Mouse (Mus musculus) embryonic facial prominence, embryonic 15.5 days (tissue): Measurements from ENCODE around the gene Aars2. TPM values are rescaled to one million over a fixed set of nuclear protein-coding genes. Genes with fewer than 3 reads are reported as not detected.
A peak's percentile ranks its signal among the peaks of the same experiment; 100 is the strongest.

Experiments used
- ATAC-seq: fragments of 200-750 bp; cut with Nextera tagmentation; 2 replicates; pipeline ENCODE4 v1.8.0; 2017; ENCODE audit warnings: low read depth, moderate TSS enrichment; ENCODE audit not compliant: insufficient number of reproducible peaks, low FRiP score, low TSS enrichment
- H3K27ac ChIP-seq: fragments of 300-500 bp; sonication (generic); replicated peaks from 2 replicates; pipeline ENCODE4 v1.5.1; 2015; ENCODE audit warnings: mild to moderate bottlenecking, inconsistent platforms
- H3K27me3 ChIP-seq: fragments of 300-500 bp; sonication (generic); 2 replicates; pipeline ENCODE4 v1.6.1; 2015; ENCODE audit warnings: inconsistent platforms
- H3K36me3 ChIP-seq: fragments of 300-500 bp; sonication (generic); 2 replicates; pipeline ENCODE4 v1.6.1; 2015; ENCODE audit warnings: mild to moderate bottlenecking, inconsistent platforms
- H3K4me1 ChIP-seq: fragments of 300-500 bp; sonication (generic); 2 replicates; pipeline ENCODE4 v1.6.1; 2015; ENCODE audit warnings: inconsistent platforms
- H3K4me2 ChIP-seq: fragments of 300-500 bp; sonication (generic); replicated peaks from 2 replicates; pipeline ENCODE4 v1.6.1; 2015; ENCODE audit warnings: mild to moderate bottlenecking, inconsistent platforms
- H3K4me3 ChIP-seq: fragments of 300-500 bp; sonication (generic); replicated peaks from 2 replicates; pipeline ENCODE4 v1.5.1; 2015; ENCODE audit warnings: mild to moderate bottlenecking, inconsistent platforms
- H3K9ac ChIP-seq: fragments of 300-500 bp; sonication (generic); 2 replicates; pipeline ENCODE4 v1.6.1; 2015; ENCODE audit warnings: inconsistent platforms
- H3K9me3 ChIP-seq: fragments of 300-500 bp; sonication (generic); replicated peaks from 2 replicates; pipeline ENCODE4 v1.6.1; 2016; ENCODE audit warnings: inconsistent platforms
- WGBS: fragments of 180-500 bp; shearing (Covaris S2); methylation state at CpG from one replicate; pipeline ENCODE4 v1.1.7; 2015; 5-methylcytosine and 5-hydroxymethylcytosine counted together
- polyA plus RNA-seq: library from polyadenylated mRNA; unstranded; fragments of >200 nt; fragmentation: Nextera tagmentation; extraction: Ambion mirVana; gene quantifications from 2 replicates; pipeline ENCODE4 v1.2.1, GENCODE M21; 2015

Gene Aars2
- polyA plus RNA-seq, 1 experiment from 2014 or later, result 15.8 TPM

GRCm38 (mm10) chr17:45499516-45499915 is 7.1 kb upstream of the Aars2 start:
- Histone ChIP-seq H3K27me3 (peaks cover 4% of the 10 kb centered on the region; the same call in 1 of the 2 replicates), H3K4me1 (no peaks in the 10 kb centered on the region), H3K36me3 (no peaks in the 10 kb centered on the region), H3K4me2 (no peak overlapping the region), H3K4me3 (no peak overlapping the region), H3K9ac (no peak overlapping the region), H3K27ac (no peak overlapping the region), H3K9me3 (no peaks in the 10 kb centered on the region)
- WGBS, result 40% methylated on average over 2 of the region's 2 CpGs
- ATAC-seq, result no peak

DNA sequence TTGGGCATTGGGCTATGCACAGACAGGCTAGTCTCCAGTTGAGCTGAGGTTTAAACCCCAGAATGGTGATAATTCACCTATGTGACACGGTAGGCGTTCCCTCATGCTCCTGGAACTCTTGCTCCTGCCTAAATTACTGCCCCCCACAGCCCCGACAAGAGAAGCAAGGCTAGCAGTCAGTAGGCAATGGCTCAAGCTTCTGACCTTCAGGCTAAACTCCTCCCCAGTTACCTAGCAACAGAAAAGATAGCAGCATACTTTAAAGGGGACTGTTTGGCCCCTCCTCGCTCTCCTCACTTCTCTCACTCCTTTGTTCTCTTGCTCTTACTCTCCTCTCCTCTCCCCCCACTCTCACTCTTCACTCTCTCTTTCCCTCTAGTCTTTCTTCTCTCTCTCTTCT is 5.7 kb upstream of the Aars2 start:
- Histone ChIP-seq H3K36me3 (no peaks in the 10 kb centered on the region), H3K4me2 (no peak overlapping the region), H3K9me3 (no peaks in the 10 kb centered on the region), H3K4me3 (no peak overlapping the region), H3K27me3 (peaks cover 4% of the 10 kb centered on the region; the same call in 1 of the 2 replicates), H3K4me1 (no peaks in the 10 kb centered on the region), H3K27ac (no peak overlapping the region), H3K9ac (no peak overlapping the region)
- ATAC-seq, result no peak
- 32% methylated on average over 4 of the region's 4 CpGs for WGBS

- Histone ChIP-seq H3K27me3 (peaks cover 4% of the 10 kb centered on the region; the same call in 1 of the 2 replicates), H3K27ac (no peak overlapping the region), H3K4me1 (peaks cover 6% of the 10 kb centered on the region; the same call in 1 of the 2 replicates), H3K4me3 (no peak overlapping the region), H3K36me3 (no peaks in the 10 kb centered on the region), H3K4me2 (no peak overlapping the region), H3K9ac (no peak overlapping the region), H3K9me3 (no peaks in the 10 kb centered on the region)
- 40% methylated on average over 4 of the region's 4 CpGs for WGBS
- ATAC-seq, result no peak
Measured at GRCm38 (mm10) chr17:45502324-45502723, 4.3 kb upstream of the Aars2 start.

GRCm38 (mm10) chr17:45503301-45503973 is 3.2 kb upstream of the Aars2 start:
- peaks cover 4% of the 10 kb centered on the region; the same call in 1 of the 2 replicates for H3K27me3 ChIP-seq
- WGBS, result 51% methylated on average over 5 of the region's 5 CpGs
- no peaks in the 10 kb centered on the region for H3K9me3 ChIP-seq
- no peak for ATAC-seq
- no peak overlapping the region for H3K4me2 ChIP-seq
- H3K9ac ChIP-seq, result no peak overlapping the region
- H3K4me3 ChIP-seq, result no peak overlapping the region
- peaks cover 9% of the 10 kb centered on the region; the same call in 1 of the 2 replicates for H3K4me1 ChIP-seq
- peaks cover 1% of the 10 kb centered on the region; the same call in 1 of the 2 replicates for H3K36me3 ChIP-seq
- no peak overlapping the region for H3K27ac ChIP-seq

DNA sequence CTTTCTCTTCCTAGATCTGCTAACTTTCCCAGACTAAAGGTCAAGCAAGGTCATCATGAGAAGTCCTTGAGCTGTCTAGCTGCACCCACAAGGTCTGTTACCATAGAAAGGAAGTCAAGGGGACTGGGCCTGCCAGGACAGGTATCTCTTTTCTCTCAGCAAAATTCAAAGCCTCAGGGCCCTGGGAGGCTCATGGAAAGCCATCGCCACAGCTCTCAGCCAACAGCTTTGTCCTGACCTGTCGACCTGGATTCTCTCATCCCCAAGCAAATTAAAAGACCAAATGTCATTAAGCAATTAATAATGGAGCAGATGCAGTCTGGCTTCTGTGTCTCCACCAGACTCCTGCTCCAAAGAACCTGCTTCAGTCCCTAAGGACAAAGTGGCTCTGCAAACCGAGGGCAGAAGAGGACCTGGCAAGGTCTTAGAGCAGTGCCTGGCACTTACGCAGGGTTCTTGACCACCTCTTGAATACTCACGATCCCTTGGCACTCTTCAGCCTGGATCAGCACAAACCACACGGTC is 638 bp upstream of the Aars2 start:
- no peak for ATAC-seq
- Histone ChIP-seq H3K4me1 (peaks cover 9% of the 10 kb centered on the region; the same call in 1 of the 2 replicates), H3K4me2 (peak overlapping the region; percentile 46; the same call in 1 of the 2 replicates), H3K9me3 (no peaks in the 10 kb centered on the region), H3K4me3 (no peak overlapping the region), H3K36me3 (peaks cover 23% of the 10 kb centered on the region), H3K27me3 (no peaks in the 10 kb centered on the region), H3K27ac (no peak overlapping the region), H3K9ac (no peak overlapping the region)
- WGBS, result 58% methylated on average over 6 of the region's 6 CpGs

DNA sequence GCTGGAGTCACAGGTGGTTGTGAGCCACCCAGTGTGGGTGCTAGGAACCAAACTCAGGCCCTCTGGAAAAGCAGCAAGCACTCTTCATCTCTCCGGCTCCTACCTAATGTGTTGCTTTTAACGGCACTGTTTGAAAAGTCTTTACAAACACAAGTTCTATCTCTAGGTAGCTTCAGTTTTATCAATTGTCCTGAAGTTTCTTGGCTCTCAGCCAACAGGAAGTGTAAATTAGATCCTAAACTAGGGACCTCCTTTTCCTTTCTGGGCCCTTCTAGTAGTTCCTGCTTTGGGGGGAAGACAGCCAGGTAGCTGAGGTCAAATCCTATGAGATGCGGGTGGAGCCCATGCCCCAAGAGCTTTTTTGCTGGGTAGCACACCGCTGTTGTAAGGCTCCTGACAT is 4.2 kb downstream of the Aars2 start:
- H3K4me3 ChIP-seq, result no peak overlapping the region
- H3K4me2 ChIP-seq, result no peak overlapping the region
- no peak overlapping the region for H3K9ac ChIP-seq
- H3K9me3 ChIP-seq, result no peaks in the 10 kb centered on the region
- peaks cover 26% of the 10 kb centered on the region for H3K36me3 ChIP-seq
- WGBS, result 89% methylated on average over 4 of the region's 4 CpGs
- H3K27ac ChIP-seq, result no peak overlapping the region
- no peaks in the 10 kb centered on the region for H3K27me3 ChIP-seq
- H3K4me1 ChIP-seq, result peaks cover 9% of the 10 kb centered on the region; the same call in 1 of the 2 replicates
- ATAC-seq, result no peak

DNA sequence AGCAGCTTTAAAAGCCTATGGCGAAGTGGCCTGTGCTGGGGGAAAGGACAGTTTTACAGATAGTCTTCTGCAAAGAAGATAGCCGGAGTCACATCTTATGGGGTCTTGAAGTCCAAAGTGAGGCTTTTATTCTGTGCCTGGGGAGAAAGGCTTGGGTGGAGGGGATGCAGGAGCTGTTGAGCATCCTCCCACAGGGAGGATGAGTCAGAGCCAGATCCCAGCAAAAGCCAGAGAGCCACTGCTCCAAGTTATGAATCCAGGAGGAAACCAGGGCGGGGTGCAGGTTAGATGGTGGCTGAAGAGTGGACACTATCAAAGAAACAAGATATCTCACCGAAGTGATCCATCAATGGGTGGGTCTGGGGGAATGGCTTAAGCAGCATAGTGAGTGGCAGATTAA is 5.1 kb downstream of the Aars2 start:
- WGBS, result 87% methylated on average over 4 of the region's 4 CpGs
- Histone ChIP-seq H3K36me3 (peaks cover 27% of the 10 kb centered on the region), H3K4me2 (no peak overlapping the region), H3K4me3 (no peak overlapping the region), H3K27ac (no peak overlapping the region), H3K4me1 (peaks cover 4% of the 10 kb centered on the region; the same call in 1 of the 2 replicates), H3K27me3 (no peaks in the 10 kb centered on the region), H3K9ac (no peak overlapping the region; the same call in 1 of the 2 replicates), H3K9me3 (no peaks in the 10 kb centered on the region)
- no peak for ATAC-seq

- Histone ChIP-seq H3K9me3 (no peaks in the 10 kb centered on the region), H3K4me2 (no peak overlapping the region), H3K4me1 (no peaks in the 10 kb centered on the region), H3K27me3 (no peaks in the 10 kb centered on the region), H3K27ac (no peak overlapping the region), H3K9ac (no peak overlapping the region), H3K36me3 (peaks cover 20% of the 10 kb centered on the region; the same call in 1 of the 2 replicates), H3K4me3 (no peak overlapping the region)
- WGBS, result 60% methylated on average over 15 of the region's 15 CpGs
- ATAC-seq, result no peak
Measured at GRCm38 (mm10) chr17:45515204-45515726, 8.6 kb downstream of the Aars2 start.

GRCm38 (mm10) chr17:45515806-45516205 is 9.2 kb downstream of the Aars2 start:
- no peaks in the 10 kb centered on the region for H3K27me3 ChIP-seq
- H3K4me2 ChIP-seq, result no peak overlapping the region
- H3K9ac ChIP-seq, result no peak overlapping the region
- no peaks in the 10 kb centered on the region for H3K4me1 ChIP-seq
- no peak for ATAC-seq
- H3K4me3 ChIP-seq, result no peak overlapping the region
- H3K36me3 ChIP-seq, result peaks cover 14% of the 10 kb centered on the region; the same call in 1 of the 2 replicates
- H3K27ac ChIP-seq, result no peak overlapping the region
- WGBS, result 86% methylated on average over 10 of the region's 10 CpGs
- no peaks in the 10 kb centered on the region for H3K9me3 ChIP-seq

DNA sequence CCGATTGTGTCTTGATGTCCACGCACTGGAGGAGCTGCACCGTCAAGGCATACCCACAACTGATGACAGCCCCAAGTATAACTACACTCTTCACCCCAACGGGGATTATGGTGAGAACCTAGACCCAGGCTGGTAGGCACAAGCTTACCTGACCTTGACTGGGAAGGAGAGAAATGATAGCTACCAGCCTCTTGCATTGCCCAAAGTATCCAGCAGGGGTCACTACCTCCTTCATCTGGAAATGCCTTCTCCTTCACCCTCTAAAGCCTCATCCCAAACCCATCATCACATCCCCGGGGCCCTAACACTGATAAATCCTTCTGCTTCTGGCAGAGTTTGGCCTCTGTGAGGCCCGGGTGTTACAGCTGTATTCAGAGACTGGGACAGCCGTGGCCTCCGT is 9.8 kb downstream of the Aars2 start:
- Histone ChIP-seq H3K27ac (no peak overlapping the region), H3K4me3 (no peak overlapping the region), H3K36me3 (peaks cover 11% of the 10 kb centered on the region; the same call in 1 of the 2 replicates), H3K9me3 (no peaks in the 10 kb centered on the region), H3K9ac (no peak overlapping the region), H3K27me3 (no peaks in the 10 kb centered on the region), H3K4me1 (no peaks in the 10 kb centered on the region), H3K4me2 (no peak overlapping the region)
- no peak for ATAC-seq
- WGBS, result 51% methylated on average over 8 of the region's 8 CpGs

DNA sequence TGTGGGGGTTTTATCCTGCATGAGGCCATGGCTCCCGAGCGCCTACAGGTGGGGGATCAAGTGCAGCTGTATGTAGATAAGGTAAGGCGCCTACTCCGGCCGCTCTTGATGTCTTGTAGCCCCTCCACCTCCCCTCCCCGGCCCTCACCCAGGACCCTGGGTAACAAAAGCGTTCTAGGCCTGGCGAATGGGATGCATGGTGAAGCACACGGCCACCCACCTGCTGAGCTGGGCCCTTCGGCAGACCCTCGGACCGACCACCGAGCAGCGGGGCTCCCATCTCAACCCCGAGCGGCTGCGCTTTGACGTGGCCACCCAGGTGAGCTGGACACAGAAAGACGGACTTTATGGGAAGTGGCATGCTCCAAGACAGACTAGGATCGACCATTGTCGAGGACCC is 10.5 kb downstream of the Aars2 start:
- no peak overlapping the region for H3K4me2 ChIP-seq
- H3K9me3 ChIP-seq, result no peaks in the 10 kb centered on the region
- no peak for ATAC-seq
- H3K4me3 ChIP-seq, result no peak overlapping the region
- H3K27ac ChIP-seq, result no peak overlapping the region
- WGBS, result 91% methylated on average over 21 of the region's 21 CpGs
- H3K27me3 ChIP-seq, result no peaks in the 10 kb centered on the region
- peaks cover 11% of the 10 kb centered on the region; the same call in 1 of the 2 replicates for H3K36me3 ChIP-seq
- H3K4me1 ChIP-seq, result 0 out of 2 replicates have a peak, but pooled peaks cover under 1% of the 10 kb centered on the region
- H3K9ac ChIP-seq, result no peak overlapping the region
